Mouse (Mus musculus): Measurements from ENCODE around the gene Nrgn. TPM values are rescaled to one million over a fixed set of nuclear protein-coding genes. Genes with fewer than 3 reads are reported as not detected.

The Nrgn gene
- polyA plus RNA-seq, 1 experiment = 66.0 TPM

GRCm38 (mm10) chr9:37567454-37567853 lies 14.8 kb upstream of the Nrgn start:
- DNase-seq = no peak
- H3K27ac ChIP-seq (ENCODE audit: insufficient read depth, low read length) = no peak overlapping the region
- TF ChIP-seq CTCF (IDR thresholded peaks at IDR 0.05; ENCODE audit: borderline replicate concordance, insufficient read depth, low read depth, low read length) (no peak), POLR2A (IDR thresholded peaks at IDR 0.05; ENCODE audit: borderline replicate concordance, insufficient read depth, low read length) (no peak)
- no peaks in the 10 kb centered on the region for H3K27me3 ChIP-seq (ENCODE audit: control insufficient read depth, insufficient read depth, low read length)
- H3K4me1 ChIP-seq (ENCODE audit: control insufficient read depth, insufficient read depth, low read length) = no peaks in the 10 kb centered on the region
- 60% methylated on average over 5 of the region's 5 CpGs for WGBS
- H3K4me3 ChIP-seq (replicated peaks; ENCODE audit: insufficient read depth, low read depth, low read length) = no peak overlapping the region

GRCm38 (mm10) chr9:37567019-37567418 lies 14.3 kb upstream of the Nrgn start:
- no peak for DNase-seq
- H3K4me1 ChIP-seq (ENCODE audit: control insufficient read depth, insufficient read depth, low read length) = no peaks in the 10 kb centered on the region
- WGBS = 96% methylated on average over 2 of the region's 2 CpGs
- H3K27ac ChIP-seq (ENCODE audit: insufficient read depth, low read length) = no peak overlapping the region
- H3K27me3 ChIP-seq (ENCODE audit: control insufficient read depth, insufficient read depth, low read length) = no peaks in the 10 kb centered on the region
- no peak for TF ChIP-seq POLR2A (IDR thresholded peaks at IDR 0.05; ENCODE audit: borderline replicate concordance, insufficient read depth, low read length)
- no peak for TF ChIP-seq CTCF (IDR thresholded peaks at IDR 0.05; ENCODE audit: borderline replicate concordance, insufficient read depth, low read depth, low read length)
- H3K4me3 ChIP-seq (replicated peaks; ENCODE audit: insufficient read depth, low read depth, low read length) = no peak overlapping the region

- no peak overlapping the region for H3K27ac ChIP-seq (ENCODE audit: insufficient read depth, low read length)
- no peak for DNase-seq
- TF ChIP-seq POLR2A (IDR thresholded peaks at IDR 0.05; ENCODE audit: borderline replicate concordance, insufficient read depth, low read length) (no peak), CTCF (IDR thresholded peaks at IDR 0.05; ENCODE audit: borderline replicate concordance, insufficient read depth, low read depth, low read length) (no peak)
- no peaks in the 10 kb centered on the region for H3K27me3 ChIP-seq (ENCODE audit: control insufficient read depth, insufficient read depth, low read length)
- H3K4me3 ChIP-seq (replicated peaks; ENCODE audit: insufficient read depth, low read depth, low read length) = no peak overlapping the region
- H3K4me1 ChIP-seq (ENCODE audit: control insufficient read depth, insufficient read depth, low read length) = no peaks in the 10 kb centered on the region
- WGBS = 60% methylated on average over 1 of the region's 1 CpGs
These were observed 11.1 kb upstream of the Nrgn start for GRCm38 (mm10) chr9:37563805-37564204.

- no peak overlapping the region for H3K27ac ChIP-seq (ENCODE audit: insufficient read depth, low read length)
- TF ChIP-seq CTCF (IDR thresholded peaks at IDR 0.05; ENCODE audit: borderline replicate concordance, insufficient read depth, low read depth, low read length) (no peak), POLR2A (IDR thresholded peaks at IDR 0.05; ENCODE audit: borderline replicate concordance, insufficient read depth, low read length) (no peak)
- DNase-seq = no peak
- H3K4me3 ChIP-seq (replicated peaks; ENCODE audit: insufficient read depth, low read depth, low read length) = no peak overlapping the region
- no peaks in the 10 kb centered on the region for H3K27me3 ChIP-seq (ENCODE audit: control insufficient read depth, insufficient read depth, low read length)
- 87% methylated on average over 2 of the region's 2 CpGs for WGBS
- H3K4me1 ChIP-seq (ENCODE audit: control insufficient read depth, insufficient read depth, low read length) = no peaks in the 10 kb centered on the region
These were observed 7.9 kb upstream of the Nrgn start for GRCm38 (mm10) chr9:37560617-37561016.

- Histone ChIP-seq H3K27ac (ENCODE audit: insufficient read depth, low read length) (no peak overlapping the region), H3K4me3 (replicated peaks; ENCODE audit: insufficient read depth, low read depth, low read length) (no peak overlapping the region), H3K27me3 (ENCODE audit: control insufficient read depth, insufficient read depth, low read length) (no peaks in the 10 kb centered on the region; the same call in 1 of the 2 replicates), H3K4me1 (ENCODE audit: control insufficient read depth, insufficient read depth, low read length) (no peaks in the 10 kb centered on the region)
- TF ChIP-seq POLR2A (IDR thresholded peaks at IDR 0.05; ENCODE audit: borderline replicate concordance, insufficient read depth, low read length) (no peak), CTCF (IDR thresholded peaks at IDR 0.05; ENCODE audit: borderline replicate concordance, insufficient read depth, low read depth, low read length) (no peak)
- 58% methylated on average over 3 of the region's 3 CpGs for WGBS
- no peak for DNase-seq
These were observed 3.7 kb upstream of the Nrgn start for GRCm38 (mm10) chr9:37556366-37556765.

- Histone ChIP-seq H3K27me3 (ENCODE audit: control insufficient read depth, insufficient read depth, low read length) (no peaks in the 10 kb centered on the region; the same call in 1 of the 2 replicates), H3K27ac (ENCODE audit: insufficient read depth, low read length) (no peak within 1 kb of the TSS), H3K4me3 (replicated peaks; ENCODE audit: insufficient read depth, low read depth, low read length) (no peak within 1 kb of the TSS), H3K4me1 (ENCODE audit: control insufficient read depth, insufficient read depth, low read length) (no peaks in the 10 kb centered on the region)
- no peak for DNase-seq
- 30% methylated on average over 7 of the region's 7 CpGs for WGBS
- TF ChIP-seq CTCF (IDR thresholded peaks at IDR 0.05; ENCODE audit: borderline replicate concordance, insufficient read depth, low read depth, low read length) = no peak
- no peak for TF ChIP-seq POLR2A (IDR thresholded peaks at IDR 0.05; ENCODE audit: borderline replicate concordance, insufficient read depth, low read length)
These were observed 2.4 kb upstream of the Nrgn start, which contains the start of gene Siae for GRCm38 (mm10) chr9:37554838-37555748. Gene Siae, plus strand, starts transcription at chr9:37555698.

GRCm38 (mm10) chr9:37554279-37554678 lies 1.6 kb upstream of the Nrgn start:
- Histone ChIP-seq H3K27me3 (ENCODE audit: control insufficient read depth, insufficient read depth, low read length) (no peaks in the 10 kb centered on the region; the same call in 1 of the 2 replicates), H3K27ac (ENCODE audit: insufficient read depth, low read length) (no peak overlapping the region)
- no peak for TF ChIP-seq POLR2A (IDR thresholded peaks at IDR 0.05; ENCODE audit: borderline replicate concordance, insufficient read depth, low read length)
- no peak for TF ChIP-seq CTCF (IDR thresholded peaks at IDR 0.05; ENCODE audit: borderline replicate concordance, insufficient read depth, low read depth, low read length)

More at GRCm38 (mm10) chr9:37554279-37554678, 1.6 kb upstream of the Nrgn start:
- H3K4me3 ChIP-seq (replicated peaks; ENCODE audit: insufficient read depth, low read depth, low read length) = no peak overlapping the region
- H3K4me1 ChIP-seq (ENCODE audit: control insufficient read depth, insufficient read depth, low read length) = no peaks in the 10 kb centered on the region
- 93% methylated on average over 1 of the region's 1 CpGs for WGBS
- no peak for DNase-seq

Measured in cerebellum, adult 2 months (tissue).